Mouse (Mus musculus): ENCODE data around the gene Pkp1.

GRCm38 (mm10) chr1:135967739-135968138 lies 48.7 kb upstream of the Pkp1 start:
- TF ChIP-seq GATA1 (IDR thresholded peaks at IDR 0.05; ENCODE audit: borderline replicate concordance, low read length) (no peak), FLI1 (IDR thresholded peaks at IDR 0.05; ENCODE audit: low read length) (no peak)
